Mouse (Mus musculus) midbrain, embryonic 14.5 days (tissue): ENCODE measurements at regions not wholly inside any gene's neighbourhood (a gene's known extent, or its start where the extent isn't known, plus 50 kb on each side); places are given as distances from the start of the nearest gene placed in this dataset.
A peak's percentile ranks its signal among the peaks of the same experiment; 100 is the strongest.

Experiments used
- ATAC-seq: fragments of 200-750 bp; cut with Nextera tagmentation; 2 replicates; pipeline ENCODE4 v1.8.0; 2017; ENCODE audit warnings: moderate number of reproducible peaks, moderate library complexity; ENCODE audit not compliant: low FRiP score, low TSS enrichment
- DNase-seq: peaks from one replicate; pipeline ENCODE4 v3.0.0-alpha.2; 2015
- H3K27ac ChIP-seq: fragments of 300-500 bp; sonication (generic); replicated peaks from 2 replicates; pipeline ENCODE4 v1.5.1; 2014; ENCODE audit warnings: mild to moderate bottlenecking, low read depth, low read length, moderate library complexity
- H3K27me3 ChIP-seq: fragments of 300-500 bp; sonication (generic); 2 replicates; pipeline ENCODE4 v1.6.1; 2014; ENCODE audit warnings: low read length, control low read depth, mixed read lengths; ENCODE audit not compliant: control insufficient read depth, insufficient read depth
- H3K36me3 ChIP-seq: fragments of 300-500 bp; sonication (generic); 2 replicates; pipeline ENCODE4 v1.6.1; 2014; ENCODE audit warnings: low read length, control low read depth; ENCODE audit not compliant: control insufficient read depth, insufficient read depth
- H3K4me1 ChIP-seq: fragments of 300-500 bp; sonication (generic); 2 replicates; pipeline ENCODE4 v1.6.1; 2014; ENCODE audit warnings: mild to moderate bottlenecking, antibody characterized with exemption, low read length, control low read depth; ENCODE audit not compliant: control insufficient read depth, insufficient read depth
- H3K4me2 ChIP-seq: fragments of 300-500 bp; sonication (generic); 2 replicates; pipeline ENCODE4 v1.6.1; 2014; ENCODE audit warnings: mild to moderate bottlenecking, low read length, moderate library complexity
- H3K4me3 ChIP-seq: fragments of 300-500 bp; sonication (generic); replicated peaks from 2 replicates; pipeline ENCODE4 v1.5.1; 2014; ENCODE audit warnings: low read depth, low read length
- H3K9ac ChIP-seq: fragments of 300-500 bp; sonication (generic); replicated peaks from 2 replicates; pipeline ENCODE4 v1.6.1; 2014; ENCODE audit warnings: mild to moderate bottlenecking, low read length, moderate library complexity
- H3K9me3 ChIP-seq: fragments of 300-500 bp; sonication (generic); 2 replicates; pipeline ENCODE4 v1.6.1; 2016; ENCODE audit warnings: low read length, control low read depth, mixed read lengths; ENCODE audit not compliant: control insufficient read depth
- WGBS: fragments of 180-500 bp; shearing (Covaris S2); extraction: QIAGEN DNeasy Blood & Tissue Kit; methylation state at CpG from one replicate; pipeline ENCODE4 v1.1.7; 2014; 5-methylcytosine and 5-hydroxymethylcytosine counted together

DNA sequence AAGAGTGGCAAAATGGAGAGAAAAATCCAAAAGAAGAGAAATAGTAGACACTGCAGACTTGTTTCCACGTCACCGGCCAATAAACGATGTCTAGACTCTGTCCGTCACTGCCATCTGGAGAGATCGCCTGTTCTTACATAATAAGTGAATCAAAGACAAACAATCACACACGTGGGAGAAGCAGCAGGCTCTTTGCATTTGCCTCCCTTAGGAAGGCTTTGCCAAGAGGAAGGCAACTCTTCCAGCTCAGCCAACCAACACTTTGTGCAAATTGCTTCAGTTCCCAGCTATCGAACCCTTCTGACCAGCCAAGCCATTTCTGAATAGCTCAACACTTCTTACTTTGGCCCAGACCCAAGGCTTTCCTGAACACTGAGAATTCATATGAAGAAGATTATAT, 432.8 kb downstream of the 1700129C05Rik start:
- Histone ChIP-seq H3K27ac (no peak overlapping the region), H3K9ac (no peak overlapping the region), H3K9me3 (no peaks in the 10 kb centered on the region), H3K4me1 (no peaks in the 10 kb centered on the region), H3K36me3 (no peaks in the 10 kb centered on the region), H3K4me2 (no peak overlapping the region), H3K27me3 (no peaks in the 10 kb centered on the region), H3K4me3 (no peak overlapping the region)
- 80% methylated on average over 7 of the region's 7 CpGs for WGBS
- peak; percentile 10 for DNase-seq
- ATAC-seq = no peak

DNA sequence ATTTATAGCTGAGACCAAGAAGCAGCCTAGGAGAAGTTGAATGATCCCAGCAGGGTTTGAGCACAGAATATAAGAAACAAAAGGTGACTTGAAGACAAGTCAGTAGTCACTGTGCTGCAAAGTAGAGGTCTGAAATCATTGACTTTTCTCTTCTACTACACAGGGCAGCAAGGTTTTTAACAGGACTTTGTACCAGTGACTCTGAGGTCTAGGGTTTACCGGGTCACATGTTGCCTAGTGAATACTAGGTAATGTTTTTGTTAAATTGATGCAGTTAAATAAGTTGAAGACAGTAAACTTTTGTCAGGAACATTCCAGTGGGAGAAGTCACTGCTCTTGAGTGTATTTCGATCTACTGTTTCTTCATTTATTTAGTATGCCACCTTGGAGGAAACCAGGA, 433.4 kb downstream of the 1700129C05Rik start:
- Histone ChIP-seq H3K4me3 (no peak overlapping the region), H3K4me2 (no peak overlapping the region), H3K36me3 (no peaks in the 10 kb centered on the region), H3K27ac (no peak overlapping the region), H3K27me3 (no peaks in the 10 kb centered on the region), H3K4me1 (no peaks in the 10 kb centered on the region), H3K9me3 (no peaks in the 10 kb centered on the region), H3K9ac (no peak overlapping the region)
- no peak for ATAC-seq
- WGBS = 98% methylated on average over 2 of the region's 2 CpGs
- no peak for DNase-seq

GRCm38 (mm10) chr14:58701765-58702164, 440.9 kb downstream of the 1700129C05Rik start:
- no peak overlapping the region for H3K9ac ChIP-seq
- H3K4me3 ChIP-seq = no peak overlapping the region
- H3K4me1 ChIP-seq = no peaks in the 10 kb centered on the region
- no peaks in the 10 kb centered on the region for H3K9me3 ChIP-seq
- no peaks in the 10 kb centered on the region for H3K27me3 ChIP-seq
- H3K4me2 ChIP-seq = no peak overlapping the region
- peak; percentile 83 for DNase-seq
- no peak for ATAC-seq
- H3K27ac ChIP-seq = no peak overlapping the region
- no peaks in the 10 kb centered on the region for H3K36me3 ChIP-seq
- 48% methylated on average over 1 of the region's 1 CpGs for WGBS

DNA sequence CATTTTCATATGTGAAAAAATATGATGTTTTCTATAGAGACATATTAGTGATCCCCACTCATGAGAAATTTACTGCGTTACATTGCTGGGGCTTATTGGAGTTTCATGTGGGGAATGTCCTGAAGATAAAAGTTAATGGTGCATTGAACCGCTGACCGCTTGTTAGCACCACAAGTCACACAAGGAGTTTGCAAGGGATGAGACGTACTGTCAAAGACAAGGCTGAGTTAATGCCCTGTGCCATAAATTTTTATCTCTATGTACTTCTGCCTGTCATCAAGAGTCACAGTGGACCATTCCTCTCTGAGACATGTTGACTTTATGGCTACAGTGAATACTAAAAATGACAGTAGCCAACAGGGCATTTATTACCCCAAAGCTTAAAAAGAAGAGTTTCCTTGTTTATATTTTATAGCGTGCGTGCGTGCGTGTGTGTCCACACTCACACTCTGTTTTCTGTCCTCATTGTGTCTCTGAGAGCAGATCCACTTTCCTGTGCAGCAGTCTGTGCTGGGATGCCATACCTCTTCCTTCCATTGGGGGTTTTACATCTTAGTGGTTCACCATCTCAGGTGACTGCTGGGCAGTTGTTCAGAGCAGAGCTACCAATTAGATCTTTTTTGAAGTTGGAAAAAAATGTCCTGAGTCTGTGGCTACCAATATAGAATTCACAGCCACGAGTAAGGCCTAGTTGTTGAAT, 451.4 kb downstream of the 1700129C05Rik start:
- ATAC-seq = no peak

DNA sequence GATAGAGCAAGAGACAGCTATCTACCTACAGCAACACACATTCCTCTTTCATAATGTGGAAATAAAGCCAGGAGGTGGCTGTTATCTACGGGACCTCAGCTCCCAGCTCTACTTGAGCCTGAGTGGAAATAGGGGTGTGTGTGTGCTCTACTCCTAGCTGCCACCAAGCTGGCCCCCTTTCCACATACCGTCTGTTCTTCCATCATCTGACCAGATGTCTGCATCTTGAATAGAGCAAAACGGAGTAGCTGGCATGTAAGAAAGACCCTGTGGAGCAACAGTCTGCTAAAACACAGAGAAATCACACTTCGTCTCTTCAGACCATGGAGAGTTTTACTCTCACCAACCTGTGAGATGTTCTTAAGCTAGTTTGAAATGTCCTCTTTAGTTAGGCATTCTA, 454.9 kb downstream of the 1700129C05Rik start:
- H3K4me1 ChIP-seq = no peaks in the 10 kb centered on the region
- H3K4me2 ChIP-seq = no peak overlapping the region
- WGBS = 89% methylated on average over 4 of the region's 4 CpGs
- no peaks in the 10 kb centered on the region for H3K27me3 ChIP-seq
- H3K27ac ChIP-seq = no peak overlapping the region
- no peaks in the 10 kb centered on the region for H3K36me3 ChIP-seq
- no peak overlapping the region for H3K4me3 ChIP-seq
- H3K9ac ChIP-seq = no peak overlapping the region
- ATAC-seq = no peak
- H3K9me3 ChIP-seq = no peaks in the 10 kb centered on the region
- no peak for DNase-seq

More for the DNA sequence above, 451.4 kb downstream of the 1700129C05Rik start:
- Histone ChIP-seq H3K27me3 (no peaks in the 10 kb centered on the region), H3K4me1 (no peaks in the 10 kb centered on the region), H3K4me2 (no peak overlapping the region), H3K27ac (no peak overlapping the region), H3K9me3 (no peaks in the 10 kb centered on the region), H3K36me3 (no peaks in the 10 kb centered on the region), H3K9ac (no peak overlapping the region), H3K4me3 (no peak overlapping the region)
- 93% methylated on average over 9 of the region's 9 CpGs for WGBS
- DNase-seq = no peak

DNA sequence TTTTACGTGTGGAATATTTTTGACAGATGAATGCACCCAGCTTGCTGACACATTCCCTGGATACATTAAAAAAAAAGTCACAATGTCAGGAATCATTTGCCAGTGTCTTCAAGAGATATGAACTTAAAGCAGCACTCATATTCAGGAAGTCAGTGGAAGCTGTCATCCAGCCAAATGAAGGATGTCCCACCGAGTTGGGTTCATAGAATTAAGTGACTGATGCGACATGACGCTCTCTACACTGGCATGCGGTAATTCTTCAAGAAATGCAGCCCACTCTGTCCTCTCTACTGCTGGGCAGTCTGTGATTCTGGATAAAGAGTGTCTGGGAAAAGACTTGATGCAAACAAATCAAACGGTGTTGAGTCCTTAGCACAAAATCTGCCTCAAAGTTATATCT, 463.9 kb downstream of the 1700129C05Rik start:
- WGBS = 81% methylated on average over 6 of the region's 6 CpGs
- no peak overlapping the region for H3K4me2 ChIP-seq

GRCm38 (mm10) chr14:58678126-58678656, 464.5 kb downstream of the 1700129C05Rik start:
- Histone ChIP-seq H3K9ac (no peak overlapping the region), H3K4me3 (no peak overlapping the region), H3K27me3 (no peaks in the 10 kb centered on the region), H3K27ac (no peak overlapping the region), H3K36me3 (no peaks in the 10 kb centered on the region), H3K4me1 (no peaks in the 10 kb centered on the region), H3K9me3 (no peaks in the 10 kb centered on the region), H3K4me2 (no peak overlapping the region)
- DNase-seq (no peak), ATAC-seq (no peak)
- 68% methylated on average over 11 of the region's 11 CpGs for WGBS

More for the DNA sequence above, 463.9 kb downstream of the 1700129C05Rik start:
- Histone ChIP-seq H3K9me3 (no peaks in the 10 kb centered on the region), H3K27me3 (no peaks in the 10 kb centered on the region), H3K9ac (no peak overlapping the region), H3K27ac (no peak overlapping the region), H3K4me1 (no peaks in the 10 kb centered on the region), H3K36me3 (no peaks in the 10 kb centered on the region), H3K4me3 (no peak overlapping the region)
- DNase-seq (no peak), ATAC-seq (no peak)

- no peak overlapping the region for H3K9ac ChIP-seq
- H3K36me3 ChIP-seq = no peaks in the 10 kb centered on the region
- H3K4me3 ChIP-seq = no peak overlapping the region
- H3K4me1 ChIP-seq = no peaks in the 10 kb centered on the region
- ATAC-seq (no peak), DNase-seq (no peak)
- H3K27me3 ChIP-seq = no peaks in the 10 kb centered on the region
- no peak overlapping the region for H3K4me2 ChIP-seq
- H3K9me3 ChIP-seq = no peaks in the 10 kb centered on the region
- 51% methylated on average over 3 of the region's 3 CpGs for WGBS
- H3K27ac ChIP-seq = no peak overlapping the region
These were observed 467.5 kb downstream of the 1700129C05Rik start for GRCm38 (mm10) chr14:58675146-58675545.

DNA sequence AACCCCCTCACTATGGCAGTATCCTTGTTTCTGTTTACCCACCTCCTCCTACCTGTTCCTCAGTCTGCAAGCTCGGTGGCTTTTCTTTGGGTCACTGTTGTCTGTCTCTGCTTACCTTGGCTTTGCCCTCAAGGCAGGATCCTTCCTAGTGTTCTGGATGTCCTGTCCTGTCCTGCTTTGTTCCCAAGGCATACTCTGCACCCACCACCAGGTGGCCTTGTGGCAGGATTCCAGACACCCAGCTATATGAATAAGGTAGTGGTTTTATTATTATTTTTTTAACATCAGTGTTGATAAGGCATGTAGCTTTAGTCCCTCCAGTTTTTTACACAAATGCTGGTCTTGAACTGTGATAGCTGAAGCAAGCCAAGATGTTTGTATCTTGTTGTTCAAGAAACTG, 478.7 kb downstream of the 1700129C05Rik start:
- Histone ChIP-seq H3K27ac (no peak overlapping the region), H3K9ac (no peak overlapping the region), H3K9me3 (no peaks in the 10 kb centered on the region), H3K4me2 (no peak overlapping the region), H3K27me3 (no peaks in the 10 kb centered on the region), H3K36me3 (no peaks in the 10 kb centered on the region), H3K4me1 (no peaks in the 10 kb centered on the region), H3K4me3 (no peak overlapping the region)
- 75% methylated on average over 1 of the region's 1 CpGs for WGBS
- no peak for ATAC-seq
- DNase-seq = no peak
